Mouse (Mus musculus): ENCODE data around the gene Tmem63b. TPM values are rescaled to one million over a fixed set of nuclear protein-coding genes. Genes with fewer than 3 reads are reported as not detected.

Gene Tmem63b
- total RNA-seq, 2 experiments from 2014 or later, result 238 to 244 TPM

Other genes starting within 250 kb of the Tmem63b start
- 1 to 10 TPM; 4.9 to 5.0 TPM for gene Spats1, start 211.5 kb downstream of the Tmem63b start, total RNA-seq (2021)
- gene Aars2, start 180.1 kb downstream of the Tmem63b start, total RNA-seq (2021), result 10 to 100 TPM; 21.2 to 23.4 TPM
- 1 to 10 TPM in 1 of 2 experiments, under 1 TPM in 1; 0.45 to 1.0 TPM for gene Tcte1, start 163.5 kb downstream of the Tmem63b start, total RNA-seq (2021)
- gene Tmem151b, start 137.2 kb downstream of the Tmem63b start, total RNA-seq (2021), result 100 to 1,000 TPM in 1 of 2 experiments, 10 to 100 TPM in 1; 99.5 to 104 TPM
- 1 to 10 TPM; 2.5 to 2.6 TPM for gene Nfkbie, start 131.2 kb downstream of the Tmem63b start, total RNA-seq (2021)
- gene Slc35b2, start 123.0 kb downstream of the Tmem63b start, total RNA-seq (2021), result 10 to 100 TPM; 43.8 to 46.7 TPM
- gene Hsp90ab1, start 113.6 kb downstream of the Tmem63b start, total RNA-seq (2021), result 1,000 to 10,000 TPM; 1,675 to 1,723 TPM
- gene Slc29a1, start 87.3 kb downstream of the Tmem63b start, total RNA-seq (2021), result 10 to 100 TPM; 30.3 to 33.3 TPM
- gene Mymx, start 84.8 kb downstream of the Tmem63b start, total RNA-seq (2021), result not detected
- gene Capn11, start 27.6 kb downstream of the Tmem63b start, total RNA-seq (2021), result under 1 TPM in 1 of 2 experiments, not detected in 1; 0.39 TPM
- 10 to 100 TPM; 46.8 to 47.1 TPM for gene Mrpl14, start 583 bp downstream of the Tmem63b start, total RNA-seq (2021)
- not detected for gene 1600014C23Rik, start 46.9 kb upstream of the Tmem63b start, total RNA-seq (2021)